Mouse (Mus musculus) heart, adult 2 months (tissue): Measurements from ENCODE around the gene Lyl1. TPM values are rescaled to one million over a fixed set of nuclear protein-coding genes. Genes with fewer than 3 reads are reported as not detected.

Source experiments
- DNase-seq, 2 experiments: peaks; one replicate each; pipeline ENCODE4 v3.0.0; 2021
- H3K27ac ChIP-seq: fragments of 200-600 bp; 2 replicates; pipeline ENCODE4 v1.8.1; 2022
- H3K27me3 ChIP-seq: fragments of 200-500 bp; 2 replicates; pipeline ENCODE4 v1.6.1; 2012; ENCODE audit warnings: mild to moderate bottlenecking, low read length, inconsistent platforms, mixed read lengths; ENCODE audit not compliant: control insufficient read depth, insufficient read depth
- H3K36me3 ChIP-seq: fragments of 200-500 bp; 2 replicates; pipeline ENCODE4 v1.6.1; 2012; ENCODE audit warnings: low read length, inconsistent platforms; ENCODE audit not compliant: control insufficient read depth, insufficient read depth
- H3K4me1 ChIP-seq: fragments of 200-500 bp; 2 replicates; pipeline ENCODE4 v1.6.1; 2011; ENCODE audit warnings: low read length; ENCODE audit not compliant: control insufficient read depth, insufficient read depth
- H3K4me3 ChIP-seq: fragments of 200-600 bp; 2 replicates; pipeline ENCODE4 v1.8.1; 2022
- H3K79me2 ChIP-seq: fragments of 200-500 bp; replicated peaks from 2 replicates; pipeline ENCODE4 v1.6.1; 2012; ENCODE audit warnings: mild to moderate bottlenecking, inconsistent platforms, low read length, moderate library complexity, mixed read lengths; ENCODE audit not compliant: control insufficient read depth, insufficient read depth
- H3K9ac ChIP-seq: fragments of 200-500 bp; 2 replicates; pipeline ENCODE4 v1.6.1; 2012; ENCODE audit warnings: low read depth, mild to moderate bottlenecking, control low read depth, inconsistent platforms, low read length, mixed read lengths
- CTCF ChIP-seq: fragments of 200-600 bp; IDR thresholded peaks from 2 replicates; pipeline ENCODE4 v1.8.1; 2022; ENCODE audit warnings: antibody characterized with exemption, mild to moderate bottlenecking, moderate library complexity
- EP300 ChIP-seq: fragments of 200-500 bp; IDR thresholded peaks from 2 replicates; pipeline ENCODE4 v1.6.1; 2011; ENCODE audit warnings: low read depth, low read length, control low read depth; ENCODE audit not compliant: insufficient read depth
- POLR2A ChIP-seq: fragments of 200-500 bp; IDR thresholded peaks from 2 replicates; pipeline ENCODE4 v1.6.1; 2011; ENCODE audit warnings: mild to moderate bottlenecking, low read depth, low read length, control low read depth; ENCODE audit not compliant: insufficient read depth
- WGBS: fragments of 180-500 bp; shearing (Covaris S2); methylation state at CpG from one replicate; pipeline ENCODE4 v1.1.7; 2018; 5-methylcytosine and 5-hydroxymethylcytosine counted together
- intact Hi-C: fragments of 180-260 bp; cut with DNase I; formaldehyde crosslinking; loops from one replicate; pipeline ENCODE4 v1.15.1; 2025
- polyA plus RNA-seq: library from polyadenylated mRNA; depleted of rRNA; stranded (reverse); fragments of >200 nt; gene quantifications from 2 replicates; pipeline ENCODE4 v1.2.3, GENCODE M21; 2012
- total RNA-seq, 2 experiments: library from RNA; stranded (reverse); gene quantifications; 2 replicates each; pipeline ENCODE4 v1.2.3; 2021

Lyl1 gene
- total and polyA plus RNA-seq, 3 experiments, result 3.0 to 7.7 (median 3.7) TPM

DNA sequence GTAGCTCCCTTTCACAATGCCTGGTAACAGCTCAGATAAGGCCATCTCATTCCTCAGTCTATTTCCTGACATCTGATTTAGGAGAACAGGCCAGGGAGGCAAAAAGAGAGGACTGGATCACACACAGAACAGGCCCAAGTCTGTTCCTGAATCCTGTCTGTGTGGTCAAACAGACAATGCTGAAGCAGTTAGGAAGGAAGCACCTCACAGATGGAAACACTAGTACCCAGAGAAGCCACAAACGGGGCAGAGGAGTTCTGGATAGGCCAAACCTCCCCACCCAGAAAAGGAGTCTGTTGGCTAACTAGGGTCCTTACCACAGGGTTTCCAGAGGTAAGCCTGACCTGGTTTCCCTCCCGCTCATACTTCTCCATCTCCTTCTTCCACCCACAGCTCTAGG is 19.0 kb upstream of the Lyl1 start:
- Histone ChIP-seq H3K9ac (no peak overlapping the region), H3K27ac (no peak overlapping the region), H3K4me3 (no peak overlapping the region), H3K27me3 (no peaks in the 10 kb centered on the region), H3K36me3 (no peaks in the 10 kb centered on the region), H3K79me2 (peaks cover 9% of the 10 kb centered on the region), H3K4me1 (peaks cover 2% of the 10 kb centered on the region; the same call in 1 of the 2 replicates)
- DNase-seq, result no peak
- no peak for TF ChIP-seq CTCF
- no peak for TF ChIP-seq POLR2A
- no peak for TF ChIP-seq EP300
- 50% methylated on average over 2 of the region's 2 CpGs for WGBS
- intact Hi-C loops, result no loop called here

DNA sequence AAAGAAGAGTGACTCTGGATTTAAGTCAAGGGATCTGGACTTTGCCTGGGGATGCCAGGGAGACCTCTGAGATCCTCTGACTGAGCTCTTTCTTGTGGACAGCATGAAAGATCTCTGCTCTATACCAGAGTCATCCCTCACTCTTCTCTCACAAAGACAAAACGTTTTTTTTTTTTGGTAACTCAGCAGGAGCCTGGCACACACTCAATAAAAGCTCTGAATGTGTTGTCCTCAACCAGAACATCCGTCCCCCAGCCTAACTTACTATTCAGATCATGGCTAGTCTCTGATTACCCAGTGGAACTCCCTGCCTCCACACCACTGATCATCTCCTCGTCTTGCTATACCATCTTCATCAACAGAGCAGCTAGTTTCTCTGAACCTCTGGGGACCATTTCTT is 16.7 kb upstream of the Lyl1 start:
- 46% methylated on average over 3 of the region's 3 CpGs for WGBS
- H3K9ac ChIP-seq, result no peak overlapping the region
- H3K79me2 ChIP-seq, result peaks cover 9% of the 10 kb centered on the region
- H3K27me3 ChIP-seq, result no peaks in the 10 kb centered on the region
- intact Hi-C loops, result no loop called here
- TF ChIP-seq POLR2A (no peak), EP300 (no peak), CTCF (no peak)
- H3K36me3 ChIP-seq, result no peaks in the 10 kb centered on the region; the same call in 1 of the 2 replicates
- H3K27ac ChIP-seq, result no peak overlapping the region
- H3K4me3 ChIP-seq, result no peak overlapping the region
- DNase-seq, result no peak
- peaks cover 6% of the 10 kb centered on the region for H3K4me1 ChIP-seq

DNA sequence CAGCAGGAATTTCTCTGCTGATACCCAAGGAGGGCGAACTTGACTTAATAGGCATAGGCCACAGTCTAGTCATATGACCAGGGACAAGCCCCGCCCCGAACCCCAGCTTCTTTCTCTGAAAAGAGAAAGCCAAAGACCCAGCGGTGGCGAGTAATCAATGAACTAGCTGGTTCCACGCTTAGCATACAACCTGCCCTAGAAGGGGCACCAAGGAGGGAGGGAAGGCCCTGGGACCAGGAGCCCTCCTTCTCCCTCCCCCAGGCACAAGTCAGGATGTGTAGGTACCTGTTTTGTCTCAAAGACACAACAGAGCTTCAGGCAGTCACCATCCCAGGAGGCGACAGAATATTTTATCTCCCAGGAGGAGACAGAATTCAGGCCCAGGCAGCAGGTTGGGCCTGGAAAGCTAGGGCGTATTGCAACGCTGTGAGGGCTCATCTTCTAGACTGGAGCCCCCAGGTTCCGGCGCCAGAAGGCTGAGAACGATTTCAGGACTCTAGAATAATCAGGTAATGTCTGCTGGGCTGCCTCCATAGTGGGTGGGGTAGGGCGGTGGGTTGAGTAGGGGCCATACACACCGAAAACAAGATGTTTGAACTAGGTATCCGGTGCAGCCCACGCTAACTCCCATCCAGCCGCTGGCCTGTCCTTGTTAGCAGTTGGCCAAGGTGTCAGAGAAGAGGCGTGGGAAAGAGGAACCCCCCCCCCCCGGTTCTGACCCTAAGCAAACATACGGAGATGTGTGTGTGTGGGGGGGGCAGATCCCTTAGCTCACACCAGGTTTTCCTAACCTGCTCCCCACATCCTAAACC is 14.9 kb upstream of the Lyl1 start, which contains the start of gene Trmt1:
Gene Trmt1, plus strand, starts transcription at position 117 of the 812 bp plus-strand sequence.
- peak within 1 kb of the TSS; percentile 84; the same call in 1 of the 2 replicates for H3K27ac ChIP-seq
- H3K36me3 ChIP-seq, result no peaks in the 10 kb centered on the region; the same call in 1 of the 2 replicates
- WGBS, result 18% methylated on average over 20 of the region's 20 CpGs
- peak within 1 kb of the TSS; percentile 95 for H3K4me3 ChIP-seq
- intact Hi-C loops, result loop anchor here (1.0 to 5.0 kb wide), 2 partner anchors 21 to 94 kb away; no protein-coding TSS in a partner anchor
- H3K27me3 ChIP-seq, result no peaks in the 10 kb centered on the region
- peak in 1 of 2 experiments; percentile 42 for DNase-seq
- peak within 1 kb of the TSS; percentile 94 for H3K9ac ChIP-seq
- H3K4me1 ChIP-seq, result peaks cover 6% of the 10 kb centered on the region
- H3K79me2 ChIP-seq, result peaks cover 8% of the 10 kb centered on the region
- no peak for TF ChIP-seq POLR2A
- no peak for TF ChIP-seq EP300
- TF ChIP-seq CTCF, result no peak

DNA sequence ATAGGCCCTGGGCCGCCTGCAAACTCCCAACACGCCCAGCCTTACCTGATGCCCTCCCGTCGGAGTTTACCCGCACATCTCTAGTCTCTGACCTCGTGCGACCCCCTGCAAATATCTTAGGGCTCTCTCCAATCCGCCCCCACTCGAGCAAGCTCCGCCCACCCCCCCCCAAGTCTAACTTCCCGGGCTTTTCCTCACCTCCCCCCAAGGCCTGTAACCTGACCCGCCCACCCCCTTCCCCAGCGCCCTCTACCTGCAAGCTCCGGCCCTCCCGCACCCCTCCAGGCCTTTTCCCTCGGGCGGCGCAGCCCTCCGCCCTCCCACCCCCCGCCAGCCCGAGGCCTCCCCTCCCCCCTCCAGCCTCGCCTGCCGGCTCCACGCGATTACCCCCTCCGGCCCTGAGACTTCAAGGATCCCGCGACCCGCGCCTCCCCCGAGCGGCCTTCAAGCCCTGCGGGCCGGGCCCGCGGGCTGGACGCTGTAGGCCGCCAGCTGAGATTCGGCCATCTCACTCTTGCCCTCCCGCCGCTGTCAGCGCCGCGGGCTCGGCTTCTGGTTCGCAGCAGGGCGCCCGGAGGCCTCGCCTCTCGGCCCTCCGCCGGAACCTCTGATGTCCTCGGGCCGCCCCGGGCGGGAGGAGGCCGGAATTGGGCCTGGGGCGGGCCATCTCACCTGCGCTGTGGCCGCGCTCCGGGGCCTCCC is 14.1 kb upstream of the Lyl1 start:
- intact Hi-C loops, result loop anchor here (1.0 to 5.0 kb wide), 2 partner anchors 22 to 95 kb away; no protein-coding TSS in a partner anchor
- H3K9ac ChIP-seq, result peak overlapping the region; percentile 94
- H3K27me3 ChIP-seq, result no peaks in the 10 kb centered on the region
- H3K4me3 ChIP-seq, result peak overlapping the region; percentile 95
- under 1% methylated on average over 61 of the region's 62 CpGs for WGBS
- DNase-seq, result no peak
- peak overlapping the region; percentile 84 for H3K27ac ChIP-seq
- H3K79me2 ChIP-seq, result peaks cover 3% of the 10 kb centered on the region
- H3K36me3 ChIP-seq, result no peaks in the 10 kb centered on the region; the same call in 1 of the 2 replicates
- H3K4me1 ChIP-seq, result peaks cover 6% of the 10 kb centered on the region
- TF ChIP-seq EP300 (no peak), CTCF (no peak), POLR2A (no peak)

DNA sequence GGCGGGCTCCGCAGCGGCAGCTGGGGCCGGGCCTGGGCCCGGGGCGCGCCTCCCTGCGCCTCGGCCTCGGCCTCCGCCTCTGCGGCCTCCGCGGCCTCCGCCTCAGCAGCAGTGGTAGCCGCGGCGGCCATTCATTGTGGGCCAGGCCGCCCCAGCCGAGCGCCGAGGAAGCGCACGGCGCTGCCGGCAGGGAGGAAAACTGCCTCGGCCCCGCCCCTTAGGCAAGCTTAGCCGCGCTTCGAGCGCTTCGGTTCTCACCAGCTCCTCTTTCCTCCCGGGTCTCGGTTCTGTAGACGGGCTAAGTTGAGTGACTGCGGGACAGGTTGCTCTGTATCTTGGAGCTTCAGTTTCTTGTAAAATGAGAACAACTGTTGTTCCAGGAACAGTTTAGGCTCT is 13.6 kb upstream of the Lyl1 start, which contains the start of gene Nacc1:
Gene Nacc1, minus strand, starts transcription at position 158 of the 396 bp plus-strand sequence.
- H3K27me3 ChIP-seq, result no peaks in the 10 kb centered on the region

More for the DNA sequence above, 13.6 kb upstream of the Lyl1 start, which contains the start of gene Nacc1:
- WGBS, result under 1% methylated on average over 37 of the region's 37 CpGs
- H3K79me2 ChIP-seq, result peaks cover 2% of the 10 kb centered on the region
- peak within 1 kb of the TSS; percentile 95 for H3K4me3 ChIP-seq
- peak within 1 kb of the TSS; percentile 94 for H3K9ac ChIP-seq
- no peaks in the 10 kb centered on the region; the same call in 1 of the 2 replicates for H3K36me3 ChIP-seq
- intact Hi-C loops, result loop anchor here (1.0 to 5.0 kb wide), 2 partner anchors 22 to 95 kb away; no protein-coding TSS in a partner anchor
- TF ChIP-seq CTCF, result peak; percentile 57
- no peak for TF ChIP-seq EP300
- TF ChIP-seq POLR2A, result peak; percentile 67
- DNase-seq, result peak; percentile 91 to 93
- peaks cover 6% of the 10 kb centered on the region for H3K4me1 ChIP-seq
- H3K27ac ChIP-seq, result peak within 1 kb of the TSS; percentile 84
